Mouse (Mus musculus) WW6 (cell line): Measurements from ENCODE around the gene Stx18.

Experiments
- DNase-seq: peaks from one replicate; pipeline ENCODE4 v3.0.0-alpha.2; 2013; ENCODE audit warnings: low read depth, low spot score

Stx18 gene

GRCm38 (mm10) chr5:38038710-38039592 lies at the start of gene Stx18:
Gene Stx18 (plus strand): TSS chr5:38038742.
- DNase-seq: peak; percentile 74

GRCm38 (mm10) chr5:37992346-37992745 lies 46.2 kb upstream of the Stx18 start:
- DNase-seq: no peak

GRCm38 (mm10) chr5:37998805-37999204 lies 39.7 kb upstream of the Stx18 start:
- DNase-seq: no peak

- DNase-seq: no peak
These were observed 36.0 kb upstream of the Stx18 start for GRCm38 (mm10) chr5:38002573-38002972.

- DNase-seq: no peak
These were observed 33.8 kb upstream of the Stx18 start for GRCm38 (mm10) chr5:38004746-38005145.

- no peak for DNase-seq
These were observed 31.9 kb upstream of the Stx18 start for GRCm38 (mm10) chr5:38006415-38007347.

- no peak for DNase-seq
These were observed 29.5 kb upstream of the Stx18 start for GRCm38 (mm10) chr5:38009071-38009470.

GRCm38 (mm10) chr5:38014916-38015315 lies 23.6 kb upstream of the Stx18 start:
- no peak for DNase-seq

GRCm38 (mm10) chr5:38016945-38017344 lies 21.6 kb upstream of the Stx18 start:
- no peak for DNase-seq

GRCm38 (mm10) chr5:38027656-38028055 lies 10.9 kb upstream of the Stx18 start:
- DNase-seq: no peak

- DNase-seq: no peak
These were observed 268 bp upstream of the Stx18 start for GRCm38 (mm10) chr5:38038274-38038673.

- DNase-seq: no peak
These were observed 1.3 kb downstream of the Stx18 start for GRCm38 (mm10) chr5:38039796-38040195.

GRCm38 (mm10) chr5:38044923-38045322 lies 6.4 kb downstream of the Stx18 start:
- no peak for DNase-seq

GRCm38 (mm10) chr5:38048177-38048576 lies 9.6 kb downstream of the Stx18 start:
- DNase-seq: no peak

GRCm38 (mm10) chr5:38061051-38061450 lies 22.5 kb downstream of the Stx18 start:
- DNase-seq: no peak

- DNase-seq: no peak
These were observed 24.2 kb downstream of the Stx18 start for GRCm38 (mm10) chr5:38062709-38063108.

GRCm38 (mm10) chr5:38063339-38063738 lies 24.8 kb downstream of the Stx18 start:
- DNase-seq: no peak

- DNase-seq: no peak
These were observed 25.6 kb downstream of the Stx18 start for GRCm38 (mm10) chr5:38064043-38064575.

GRCm38 (mm10) chr5:38064701-38065100 lies 26.2 kb downstream of the Stx18 start:
- no peak for DNase-seq

GRCm38 (mm10) chr5:38065454-38065853 lies 26.9 kb downstream of the Stx18 start:
- DNase-seq: no peak

- no peak for DNase-seq
These were observed 28.1 kb downstream of the Stx18 start for GRCm38 (mm10) chr5:38066606-38067005.

GRCm38 (mm10) chr5:38076326-38076725 lies 37.8 kb downstream of the Stx18 start:
- no peak for DNase-seq
